Mouse (Mus musculus): ENCODE data around the gene Swap70. TPM values are rescaled to one million over a fixed set of nuclear protein-coding genes. Genes with fewer than 3 reads are reported as not detected.
A peak's percentile ranks its signal among the peaks of the same experiment; 100 is the strongest.
"Not testable (repeated sequence)": the region's sequence is repeated elsewhere in the genome, so short reads cannot be mapped to it uniquely, and the experiment has no call there.

Gene Swap70
- polyA plus RNA-seq, 1 experiment = 8.4 TPM

- peaks cover 27% of the 10 kb centered on the region for H3K4me1 ChIP-seq
These were observed 13.2 kb upstream of the Swap70 start for GRCm38 (mm10) chr7:110208341-110208740.

GRCm38 (mm10) chr7:110209422-110209821 is 12.1 kb upstream of the Swap70 start:
- TF ChIP-seq GATA1 (IDR thresholded peaks at IDR 0.05; ENCODE audit: borderline replicate concordance, low read length) (no peak), FLI1 (IDR thresholded peaks at IDR 0.05; ENCODE audit: low read length) (no peak)
- H3K9me3 ChIP-seq = peaks cover 32% of the 10 kb centered on the region
- no peak overlapping the region for H3K4me3 ChIP-seq (replicated peaks)
- peaks cover 2% of the 10 kb centered on the region for H3K27me3 ChIP-seq (replicated peaks)
- H3K36me3 ChIP-seq (replicated peaks; ENCODE audit: low read length) = peaks cover 6% of the 10 kb centered on the region
- H3K4me1 ChIP-seq = peaks cover 18% of the 10 kb centered on the region

More at GRCm38 (mm10) chr7:110208341-110208740, 13.2 kb upstream of the Swap70 start:
- TF ChIP-seq GATA1 (IDR thresholded peaks at IDR 0.05; ENCODE audit: borderline replicate concordance, low read length) (no peak), FLI1 (IDR thresholded peaks at IDR 0.05; ENCODE audit: low read length) (no peak)
- H3K4me3 ChIP-seq (replicated peaks) = no peak overlapping the region
- peaks cover 6% of the 10 kb centered on the region for H3K36me3 ChIP-seq (replicated peaks; ENCODE audit: low read length)
- peaks cover 2% of the 10 kb centered on the region for H3K27me3 ChIP-seq (replicated peaks)
- H3K9me3 ChIP-seq = peaks cover 32% of the 10 kb centered on the region

GRCm38 (mm10) chr7:110211025-110211424 is 10.5 kb upstream of the Swap70 start:
- no peak overlapping the region for H3K4me3 ChIP-seq (replicated peaks)
- peaks cover 6% of the 10 kb centered on the region for H3K36me3 ChIP-seq (replicated peaks; ENCODE audit: low read length)
- TF ChIP-seq GATA1 (IDR thresholded peaks at IDR 0.05; ENCODE audit: borderline replicate concordance, low read length) = no peak
- no peak for TF ChIP-seq FLI1 (IDR thresholded peaks at IDR 0.05; ENCODE audit: low read length)
- H3K9me3 ChIP-seq = peaks cover 34% of the 10 kb centered on the region
- H3K4me1 ChIP-seq = peaks cover 17% of the 10 kb centered on the region
- H3K27me3 ChIP-seq (replicated peaks) = peaks cover 2% of the 10 kb centered on the region

- Histone ChIP-seq H3K27me3 (replicated peaks) (no peaks in the 10 kb centered on the region), H3K36me3 (replicated peaks; ENCODE audit: low read length) (no peaks in the 10 kb centered on the region), H3K4me3 (replicated peaks) (no peak overlapping the region), H3K9me3 (peaks cover 7% of the 10 kb centered on the region), H3K4me1 (peaks cover 13% of the 10 kb centered on the region)
- no peak for TF ChIP-seq FLI1 (IDR thresholded peaks at IDR 0.05; ENCODE audit: low read length)
- no peak for TF ChIP-seq GATA1 (IDR thresholded peaks at IDR 0.05; ENCODE audit: borderline replicate concordance, low read length)
These were observed 6.6 kb upstream of the Swap70 start for GRCm38 (mm10) chr7:110214882-110215281.

- TF ChIP-seq FLI1 (IDR thresholded peaks at IDR 0.05; ENCODE audit: low read length) (no peak), GATA1 (IDR thresholded peaks at IDR 0.05; ENCODE audit: borderline replicate concordance, low read length) (no peak)
- H3K9me3 ChIP-seq = no peaks in the 10 kb centered on the region
- peaks cover 25% of the 10 kb centered on the region; the same call in 1 of the 2 replicates for H3K4me1 ChIP-seq
- H3K36me3 ChIP-seq (replicated peaks; ENCODE audit: low read length) = peaks cover 5% of the 10 kb centered on the region
- H3K4me3 ChIP-seq (replicated peaks) = peak overlapping the region; percentile 96
- no peaks in the 10 kb centered on the region for H3K27me3 ChIP-seq (replicated peaks)
These were observed 393 bp upstream of the Swap70 start for GRCm38 (mm10) chr7:110221051-110221585.

- Histone ChIP-seq H3K36me3 (replicated peaks; ENCODE audit: low read length) (peaks cover 8% of the 10 kb centered on the region), H3K27me3 (replicated peaks) (no peaks in the 10 kb centered on the region), H3K4me3 (replicated peaks) (peak overlapping the region; percentile 96), H3K9me3 (no peaks in the 10 kb centered on the region), H3K4me1 (peaks cover 25% of the 10 kb centered on the region; the same call in 1 of the 2 replicates)
- no peak for TF ChIP-seq FLI1 (IDR thresholded peaks at IDR 0.05; ENCODE audit: low read length)
- TF ChIP-seq GATA1 (IDR thresholded peaks at IDR 0.05; ENCODE audit: borderline replicate concordance, low read length) = no peak
These were observed 1.2 kb downstream of the Swap70 start for GRCm38 (mm10) chr7:110222583-110223182.

- Histone ChIP-seq H3K4me1 (peaks cover 30% of the 10 kb centered on the region; the same call in 1 of the 2 replicates), H3K36me3 (replicated peaks; ENCODE audit: low read length) (peaks cover 8% of the 10 kb centered on the region), H3K4me3 (replicated peaks) (peak overlapping the region; percentile 3), H3K9me3 (no peaks in the 10 kb centered on the region), H3K27me3 (replicated peaks) (no peaks in the 10 kb centered on the region)
- TF ChIP-seq FLI1 (IDR thresholded peaks at IDR 0.05; ENCODE audit: low read length) (no peak), GATA1 (IDR thresholded peaks at IDR 0.05; ENCODE audit: borderline replicate concordance, low read length) (no peak)
These were observed 2.4 kb downstream of the Swap70 start for GRCm38 (mm10) chr7:110223727-110224510.

- no peaks in the 10 kb centered on the region for H3K9me3 ChIP-seq
- TF ChIP-seq GATA1 (IDR thresholded peaks at IDR 0.05; ENCODE audit: borderline replicate concordance, low read length) (no peak), FLI1 (IDR thresholded peaks at IDR 0.05; ENCODE audit: low read length) (no peak)
- no peaks in the 10 kb centered on the region for H3K27me3 ChIP-seq (replicated peaks)
- no peak overlapping the region for H3K4me3 ChIP-seq (replicated peaks)
- H3K4me1 ChIP-seq = peaks cover 45% of the 10 kb centered on the region; the same call in 1 of the 2 replicates
- peaks cover 8% of the 10 kb centered on the region for H3K36me3 ChIP-seq (replicated peaks; ENCODE audit: low read length)
These were observed 5.0 kb downstream of the Swap70 start for GRCm38 (mm10) chr7:110226484-110226883.

GRCm38 (mm10) chr7:110229967-110230366 is 8.5 kb downstream of the Swap70 start:
- H3K9me3 ChIP-seq = no peaks in the 10 kb centered on the region

GRCm38 (mm10) chr7:110231127-110231526 is 9.6 kb downstream of the Swap70 start:
- not testable (repeated sequence) for H3K9me3 ChIP-seq; H3K4me3 ChIP-seq (replicated peaks); H3K27me3 ChIP-seq (replicated peaks); H3K36me3 ChIP-seq (replicated peaks; ENCODE audit: low read length)
- H3K4me1 ChIP-seq = peaks cover 41% of the 10 kb centered on the region

More at GRCm38 (mm10) chr7:110229967-110230366, 8.5 kb downstream of the Swap70 start:
- H3K4me1 ChIP-seq = peaks cover 33% of the 10 kb centered on the region
- peaks cover 8% of the 10 kb centered on the region for H3K36me3 ChIP-seq (replicated peaks; ENCODE audit: low read length)
- H3K27me3 ChIP-seq (replicated peaks) = no peaks in the 10 kb centered on the region
- TF ChIP-seq FLI1 (IDR thresholded peaks at IDR 0.05; ENCODE audit: low read length) (no peak), GATA1 (IDR thresholded peaks at IDR 0.05; ENCODE audit: borderline replicate concordance, low read length) (no peak)
- H3K4me3 ChIP-seq (replicated peaks) = peak overlapping the region; percentile 4

Measured in megakaryocyte, embryonic 14.5 days (primary cell).